Mouse (Mus musculus): ENCODE data around the gene AC131692.1. TPM values are rescaled to one million over a fixed set of nuclear protein-coding genes. Genes with fewer than 3 reads are reported as not detected.
"Not testable (repeated sequence)": the region's sequence is repeated elsewhere in the genome, so short reads cannot be mapped to it uniquely, and the experiment has no call there.

Gene AC131692.1
- polyA plus RNA-seq, 1 experiment from 2014 or later: 0.47 TPM

DNA sequence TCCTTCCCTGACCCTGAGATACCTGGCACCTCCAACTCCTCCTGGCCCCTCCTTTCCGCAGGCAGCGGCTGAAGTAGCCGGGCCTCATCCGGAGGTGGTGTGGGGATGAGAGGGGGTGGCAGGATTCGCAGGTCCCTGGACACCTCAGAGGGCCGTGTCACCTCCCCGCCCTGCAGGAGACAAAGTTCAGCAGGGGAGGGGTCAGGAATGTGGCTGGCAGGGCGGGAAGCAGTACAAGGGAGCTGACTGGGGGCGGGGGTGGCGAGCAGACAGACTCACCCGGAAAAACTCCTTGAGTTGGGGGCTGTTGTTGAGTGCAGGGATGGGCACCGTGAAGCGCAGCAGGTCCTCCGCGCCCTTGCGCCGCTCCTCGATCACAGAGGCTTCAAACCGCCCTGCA, 27.5 kb downstream of the AC131692.1 start:
- ATAC-seq (ENCODE audit: low FRiP score, low TSS enrichment): no peak
- Histone ChIP-seq H3K27ac (ENCODE audit: low read depth, low read length) (no peak overlapping the region), H3K27me3 (ENCODE audit: control insufficient read depth, insufficient read depth, low read length) (no peaks in the 10 kb centered on the region), H3K9ac (ENCODE audit: low read depth, low read length) (peak overlapping the region; percentile 31; the same call in 1 of the 2 replicates), H3K4me2 (replicated peaks; ENCODE audit: low read depth, low read length) (no peak overlapping the region), H3K36me3 (ENCODE audit: control insufficient read depth, insufficient read depth, low read length) (no peaks in the 10 kb centered on the region), H3K4me3 (ENCODE audit: low read length) (no peak overlapping the region), H3K4me1 (ENCODE audit: control insufficient read depth, insufficient read depth, low read length) (peaks cover 16% of the 10 kb centered on the region; the same call in 1 of the 2 replicates), H3K9me3 (ENCODE audit: control insufficient read depth, low read length) (no peaks in the 10 kb centered on the region)
- WGBS: 27% methylated on average over 19 of the region's 19 CpGs

DNA sequence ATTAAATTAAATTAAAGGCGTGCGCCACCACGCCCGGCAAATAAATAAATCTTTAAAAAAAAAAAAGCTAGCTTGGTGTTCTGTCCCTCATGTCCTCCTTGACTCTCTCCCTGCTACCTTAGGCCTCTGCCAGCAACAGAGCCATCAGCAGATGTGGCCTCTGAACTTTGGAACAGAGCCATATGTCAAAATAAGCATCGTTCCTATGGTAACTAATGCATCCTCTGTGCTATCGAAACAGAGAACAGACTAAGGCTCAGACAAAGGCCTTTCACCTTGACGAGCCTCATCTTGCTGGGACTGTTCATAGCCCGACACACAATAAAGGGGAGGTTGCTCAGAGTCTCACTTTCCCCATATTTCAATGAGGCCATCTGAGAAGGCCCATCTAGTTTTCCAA, 29.1 kb downstream of the AC131692.1 start:
- Histone ChIP-seq H3K27me3 (ENCODE audit: control insufficient read depth, insufficient read depth, low read length) (no peaks in the 10 kb centered on the region), H3K36me3 (ENCODE audit: control insufficient read depth, insufficient read depth, low read length) (no peaks in the 10 kb centered on the region), H3K9me3 (ENCODE audit: control insufficient read depth, low read length) (no peaks in the 10 kb centered on the region), H3K4me3 (ENCODE audit: low read length) (no peak overlapping the region), H3K4me1 (ENCODE audit: control insufficient read depth, insufficient read depth, low read length) (peaks cover 10% of the 10 kb centered on the region; the same call in 1 of the 2 replicates), H3K27ac (ENCODE audit: low read depth, low read length) (no peak overlapping the region), H3K9ac (ENCODE audit: low read depth, low read length) (no peak overlapping the region), H3K4me2 (replicated peaks; ENCODE audit: low read depth, low read length) (no peak overlapping the region)
- no peak for ATAC-seq (ENCODE audit: low FRiP score, low TSS enrichment)
- WGBS: 82% methylated on average over 8 of the region's 8 CpGs

- H3K4me3 ChIP-seq (ENCODE audit: low read length): no peak overlapping the region
- ATAC-seq (ENCODE audit: low FRiP score, low TSS enrichment): no peak
- WGBS: 75% methylated on average over 2 of the region's 2 CpGs
- no peak overlapping the region for H3K4me2 ChIP-seq (replicated peaks; ENCODE audit: low read depth, low read length)
- H3K27ac ChIP-seq (ENCODE audit: low read depth, low read length): no peak overlapping the region
- H3K9ac ChIP-seq (ENCODE audit: low read depth, low read length): no peak overlapping the region
- no peaks in the 10 kb centered on the region for H3K27me3 ChIP-seq (ENCODE audit: control insufficient read depth, insufficient read depth, low read length)
- no peaks in the 10 kb centered on the region for H3K36me3 ChIP-seq (ENCODE audit: control insufficient read depth, insufficient read depth, low read length)
- no peaks in the 10 kb centered on the region for H3K9me3 ChIP-seq (ENCODE audit: control insufficient read depth, low read length)
- H3K4me1 ChIP-seq (ENCODE audit: control insufficient read depth, insufficient read depth, low read length): 0 out of 2 replicates have a peak, but pooled peaks cover 4% of the 10 kb centered on the region
Observed at GRCm38 (mm10) chr19:6124898-6125297, 30.7 kb downstream of the AC131692.1 start.

DNA sequence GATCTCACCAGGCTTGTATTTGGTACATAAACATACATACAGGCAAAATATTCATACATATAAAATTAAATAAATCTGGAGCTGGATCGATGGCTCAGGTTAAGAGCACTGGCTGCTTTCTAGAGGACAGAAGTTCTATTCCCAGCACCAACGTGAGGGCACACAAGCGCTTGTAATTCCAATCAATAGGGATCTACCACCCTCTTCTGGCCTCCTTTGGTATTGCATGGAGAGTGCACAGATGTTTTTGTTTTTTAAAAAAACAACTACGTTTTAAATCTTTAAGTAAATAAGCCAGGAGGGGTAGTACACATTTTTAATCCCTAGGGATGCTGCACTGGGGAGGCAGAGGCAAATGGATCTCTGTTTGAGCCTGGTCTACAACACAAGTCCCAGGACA, 32.1 kb downstream of the AC131692.1 start:
- Histone ChIP-seq H3K4me2 (replicated peaks; ENCODE audit: low read depth, low read length) (no peak overlapping the region), H3K9ac (ENCODE audit: low read depth, low read length) (no peak overlapping the region), H3K27me3 (ENCODE audit: control insufficient read depth, insufficient read depth, low read length) (no peaks in the 10 kb centered on the region), H3K36me3 (ENCODE audit: control insufficient read depth, insufficient read depth, low read length) (no peaks in the 10 kb centered on the region), H3K27ac (ENCODE audit: low read depth, low read length) (no peak overlapping the region), H3K9me3 (ENCODE audit: control insufficient read depth, low read length) (no peaks in the 10 kb centered on the region), H3K4me3 (ENCODE audit: low read length) (no peak overlapping the region), H3K4me1 (ENCODE audit: control insufficient read depth, insufficient read depth, low read length) (0 out of 2 replicates have a peak, but pooled peaks cover 4% of the 10 kb centered on the region)
- WGBS: 31% methylated on average over 4 of the region's 4 CpGs
- ATAC-seq (ENCODE audit: low FRiP score, low TSS enrichment): no peak

- Histone ChIP-seq H3K4me2 (replicated peaks; ENCODE audit: low read depth, low read length) (peak overlapping the region; percentile 46), H3K4me1 (ENCODE audit: control insufficient read depth, insufficient read depth, low read length) (no peaks in the 10 kb centered on the region), H3K9ac (ENCODE audit: low read depth, low read length) (no peak overlapping the region), H3K27ac (ENCODE audit: low read depth, low read length) (peak overlapping the region; percentile 82; the same call in 1 of the 2 replicates), H3K9me3 (ENCODE audit: control insufficient read depth, low read length) (no peaks in the 10 kb centered on the region), H3K4me3 (ENCODE audit: low read length) (peak overlapping the region; percentile 43), H3K27me3 (ENCODE audit: control insufficient read depth, insufficient read depth, low read length) (no peaks in the 10 kb centered on the region), H3K36me3 (ENCODE audit: control insufficient read depth, insufficient read depth, low read length) (no peaks in the 10 kb centered on the region)
- WGBS: 67% methylated on average over 10 of the region's 10 CpGs
- no peak for ATAC-seq (ENCODE audit: low FRiP score, low TSS enrichment)
Observed at GRCm38 (mm10) chr19:6126789-6127580, 32.8 kb downstream of the AC131692.1 start.

DNA sequence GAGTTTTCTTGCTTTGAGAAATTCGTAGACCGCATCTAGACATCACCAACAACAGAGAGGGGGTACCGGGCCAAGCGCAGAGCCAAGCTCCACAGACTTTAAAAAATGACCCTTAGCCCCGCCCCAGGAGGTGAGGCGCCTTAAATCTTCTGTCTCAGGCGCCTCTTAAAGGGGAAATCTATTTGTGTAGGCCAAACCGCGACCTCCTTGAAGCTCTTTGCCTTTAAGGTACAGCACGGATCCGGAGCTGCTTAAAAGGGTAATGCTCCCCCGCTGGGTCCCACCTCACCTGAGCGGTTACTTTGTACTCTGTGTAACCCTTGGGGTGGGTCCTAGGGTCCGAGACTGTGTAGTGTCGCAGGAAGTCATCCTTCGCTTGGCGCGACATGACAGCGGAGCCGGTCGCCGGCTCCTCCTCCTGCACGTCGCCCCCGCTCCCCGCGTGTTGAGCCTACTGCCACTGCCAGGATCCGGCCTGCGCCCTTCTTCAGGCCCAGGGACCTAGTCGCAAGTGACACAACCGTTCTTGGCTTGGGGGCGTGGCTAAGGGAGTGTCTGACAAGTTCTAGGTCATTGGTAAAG, 33.6 kb downstream of the AC131692.1 start, which contains the start of gene Snx15:
Gene Snx15 (minus strand): TSS at position 545 of the 582 bp plus-strand sequence.
- Histone ChIP-seq H3K27me3 (ENCODE audit: control insufficient read depth, insufficient read depth, low read length) (no peaks in the 10 kb centered on the region), H3K9me3 (ENCODE audit: control insufficient read depth, low read length) (no peaks in the 10 kb centered on the region), H3K27ac (ENCODE audit: low read depth, low read length) (peak within 1 kb of the TSS; percentile 82; the same call in 1 of the 2 replicates), H3K36me3 (ENCODE audit: control insufficient read depth, insufficient read depth, low read length) (no peaks in the 10 kb centered on the region), H3K4me2 (replicated peaks; ENCODE audit: low read depth, low read length) (peak within 1 kb of the TSS; percentile 46), H3K9ac (ENCODE audit: low read depth, low read length) (peak within 1 kb of the TSS; percentile 58; the same call in 1 of the 2 replicates), H3K4me3 (ENCODE audit: low read length) (peak within 1 kb of the TSS; percentile 43), H3K4me1 (ENCODE audit: control insufficient read depth, insufficient read depth, low read length) (no peaks in the 10 kb centered on the region)
- peak; percentile 95 for ATAC-seq (ENCODE audit: low FRiP score, low TSS enrichment)
- under 1% methylated on average over 32 of the region's 32 CpGs for WGBS

GRCm38 (mm10) chr19:6130414-6131128, 36.4 kb downstream of the AC131692.1 start:
- not testable (repeated sequence) for H3K4me2 ChIP-seq (replicated peaks; ENCODE audit: low read depth, low read length); H3K36me3 ChIP-seq (ENCODE audit: control insufficient read depth, insufficient read depth, low read length); H3K9me3 ChIP-seq (ENCODE audit: control insufficient read depth, low read length); H3K4me1 ChIP-seq (ENCODE audit: control insufficient read depth, insufficient read depth, low read length); H3K27me3 ChIP-seq (ENCODE audit: control insufficient read depth, insufficient read depth, low read length); ATAC-seq (ENCODE audit: low FRiP score, low TSS enrichment); H3K4me3 ChIP-seq (ENCODE audit: low read length); H3K9ac ChIP-seq (ENCODE audit: low read depth, low read length); H3K27ac ChIP-seq (ENCODE audit: low read depth, low read length)
- 78% methylated on average over 7 of the region's 7 CpGs for WGBS

- H3K27ac ChIP-seq (ENCODE audit: low read depth, low read length): no peak overlapping the region
- 82% methylated on average over 7 of the region's 7 CpGs for WGBS
- no peaks in the 10 kb centered on the region for H3K4me1 ChIP-seq (ENCODE audit: control insufficient read depth, insufficient read depth, low read length)
- H3K9ac ChIP-seq (ENCODE audit: low read depth, low read length): no peak overlapping the region
- H3K9me3 ChIP-seq (ENCODE audit: control insufficient read depth, low read length): no peaks in the 10 kb centered on the region
- no peaks in the 10 kb centered on the region for H3K27me3 ChIP-seq (ENCODE audit: control insufficient read depth, insufficient read depth, low read length)
- ATAC-seq (ENCODE audit: low FRiP score, low TSS enrichment): no peak
- no peak overlapping the region for H3K4me2 ChIP-seq (replicated peaks; ENCODE audit: low read depth, low read length)
- peaks cover 12% of the 10 kb centered on the region for H3K36me3 ChIP-seq (ENCODE audit: control insufficient read depth, insufficient read depth, low read length)
- no peak overlapping the region for H3K4me3 ChIP-seq (ENCODE audit: low read length)
Observed at GRCm38 (mm10) chr19:6132171-6132827, 38.1 kb downstream of the AC131692.1 start.

All from kidney, embryonic 14.5 days (tissue).